Mouse (Mus musculus): ENCODE measurements around the gene Eif2ak4. TPM values are rescaled to one million over a fixed set of nuclear protein-coding genes. Genes with fewer than 3 reads are reported as not detected.

Eif2ak4 gene
- polyA plus RNA-seq, 1 experiment = 5.7 TPM

DNA sequence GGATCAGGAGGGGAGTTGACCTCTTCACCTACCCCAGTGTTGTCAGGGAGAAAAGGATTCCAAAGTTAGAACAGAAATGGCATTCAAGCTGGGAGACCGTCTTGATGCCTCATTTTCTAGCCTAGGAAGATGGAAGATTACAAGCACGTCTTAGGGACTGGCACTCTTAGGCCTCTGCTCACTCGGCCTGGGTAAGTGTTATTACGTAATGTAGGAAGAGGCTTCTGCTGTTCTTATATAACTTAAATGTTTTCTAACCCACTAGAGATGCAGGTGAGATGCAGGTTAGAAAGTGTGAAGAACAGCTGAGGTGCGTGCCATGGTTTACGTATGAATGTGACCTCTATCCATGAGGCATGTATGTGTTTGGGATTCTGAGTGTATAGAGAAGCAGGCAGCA is 39.9 kb downstream of the Eif2ak4 start:
- Histone ChIP-seq H3K27ac (replicated peaks; ENCODE audit: low read depth, low read length) (no peak overlapping the region), H3K4me3 (ENCODE audit: insufficient read depth, low read depth, low read length) (no peak overlapping the region), H3K4me1 (ENCODE audit: control insufficient read depth, insufficient read depth, insufficient read length, low read length) (no peaks in the 10 kb centered on the region)

DNA sequence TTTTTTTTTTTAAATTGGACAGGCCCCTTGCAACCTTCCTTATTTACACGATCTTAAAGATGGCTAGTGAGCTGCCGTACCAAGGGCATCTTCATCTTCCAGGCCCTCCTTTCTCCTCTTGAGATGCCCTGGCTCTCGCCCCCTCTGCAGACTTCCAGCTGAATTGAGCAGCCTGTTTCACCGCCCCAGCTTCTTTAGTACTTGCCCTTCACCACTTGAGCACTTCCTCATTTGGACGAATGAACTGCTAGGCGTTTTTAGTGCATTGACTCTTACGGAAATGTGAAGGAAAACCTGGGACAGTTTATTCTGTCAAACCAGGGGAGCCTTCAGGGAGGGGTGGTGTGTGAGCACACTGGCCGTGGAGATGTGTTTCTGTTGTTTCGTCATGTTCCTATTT is 40.9 kb downstream of the Eif2ak4 start:
- Histone ChIP-seq H3K4me1 (ENCODE audit: control insufficient read depth, insufficient read depth, insufficient read length, low read length) (no peaks in the 10 kb centered on the region), H3K27ac (replicated peaks; ENCODE audit: low read depth, low read length) (no peak overlapping the region), H3K4me3 (ENCODE audit: insufficient read depth, low read depth, low read length) (no peak overlapping the region)

DNA sequence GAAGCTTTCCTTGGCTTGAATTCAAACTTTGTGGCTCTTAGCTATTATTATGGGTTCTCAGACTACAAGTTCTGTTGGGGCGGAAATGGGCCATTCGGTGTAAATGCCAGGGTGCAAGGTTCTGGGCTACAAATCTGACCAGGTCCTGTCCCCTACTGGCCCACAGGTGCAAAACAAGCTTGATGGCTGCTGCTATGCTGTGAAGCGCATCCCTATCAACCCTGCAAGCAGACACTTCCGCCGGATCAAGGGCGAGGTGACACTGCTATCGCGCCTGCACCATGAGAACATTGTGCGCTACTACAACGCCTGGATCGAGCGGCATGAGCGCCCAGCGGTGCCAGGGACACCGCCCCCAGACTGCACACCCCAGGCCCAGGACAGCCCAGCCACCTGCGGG is 42.2 kb downstream of the Eif2ak4 start:
- Histone ChIP-seq H3K4me3 (ENCODE audit: insufficient read depth, low read depth, low read length) (no peak overlapping the region), H3K4me1 (ENCODE audit: control insufficient read depth, insufficient read depth, insufficient read length, low read length) (no peaks in the 10 kb centered on the region), H3K27ac (replicated peaks; ENCODE audit: low read depth, low read length) (no peak overlapping the region)

DNA sequence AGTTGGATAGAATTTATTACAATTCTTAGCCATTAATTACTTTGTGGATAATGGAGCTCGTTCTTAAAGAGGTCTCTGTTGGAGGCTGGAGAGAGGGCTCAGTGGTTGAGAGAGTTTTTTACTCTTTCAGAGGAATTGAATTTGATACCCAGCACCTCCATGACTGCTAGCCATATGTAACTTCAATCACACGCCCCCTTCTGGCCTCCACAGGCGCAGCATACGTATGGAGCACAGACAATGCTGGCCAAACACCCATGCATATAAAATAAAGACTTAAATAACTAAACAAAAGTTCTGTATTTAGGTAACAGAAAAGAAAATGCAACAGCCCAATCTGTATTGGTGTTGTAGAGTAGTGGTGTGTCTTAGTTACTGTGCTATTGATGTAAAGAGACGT is 43.2 kb downstream of the Eif2ak4 start:
- Histone ChIP-seq H3K4me1 (ENCODE audit: control insufficient read depth, insufficient read depth, insufficient read length, low read length) (no peaks in the 10 kb centered on the region), H3K27ac (replicated peaks; ENCODE audit: low read depth, low read length) (no peak overlapping the region), H3K4me3 (ENCODE audit: insufficient read depth, low read depth, low read length) (no peak overlapping the region)

DNA sequence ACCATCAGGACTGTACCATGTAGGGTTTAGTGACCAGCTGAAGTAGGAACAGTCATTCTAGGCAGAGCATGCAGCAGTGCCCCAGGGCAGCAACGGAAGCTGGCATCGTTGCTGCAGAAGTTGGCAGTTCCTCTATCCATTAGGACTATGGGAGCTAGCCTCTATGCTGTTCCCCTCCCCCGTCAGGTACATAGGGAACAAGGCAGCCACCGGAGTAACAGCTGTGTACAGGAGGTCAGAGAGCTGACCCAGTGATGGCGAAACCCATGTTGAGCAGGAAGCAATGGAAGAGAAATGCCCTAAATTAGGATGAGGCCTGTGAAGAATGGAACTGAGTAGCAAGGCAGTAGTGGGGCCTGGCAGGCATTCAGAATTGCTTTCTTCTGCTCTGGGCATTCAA is 53.8 kb downstream of the Eif2ak4 start:
- Histone ChIP-seq H3K4me3 (ENCODE audit: insufficient read depth, low read depth, low read length) (no peak overlapping the region), H3K4me1 (ENCODE audit: control insufficient read depth, insufficient read depth, insufficient read length, low read length) (no peaks in the 10 kb centered on the region), H3K27ac (replicated peaks; ENCODE audit: low read depth, low read length) (no peak overlapping the region)

DNA sequence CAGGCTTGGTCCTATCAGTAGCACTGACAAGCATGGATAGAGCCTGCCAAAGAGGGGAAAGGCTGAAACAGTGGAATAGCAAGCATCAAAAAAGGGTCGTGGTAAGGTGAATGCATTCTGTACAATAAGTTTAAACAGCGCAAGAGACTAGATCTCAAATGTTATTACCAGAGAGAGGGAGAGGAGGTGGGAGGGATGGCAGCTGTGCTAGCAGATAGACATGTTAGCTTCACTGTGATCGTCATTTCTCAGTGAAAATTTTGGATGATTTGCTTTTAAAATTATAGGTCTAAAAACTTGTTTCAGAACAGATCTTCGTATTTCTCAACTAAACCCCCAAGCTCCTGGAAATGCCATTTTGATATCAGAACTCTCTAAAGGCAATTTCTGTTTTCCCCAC is 54.3 kb downstream of the Eif2ak4 start:
- H3K27ac ChIP-seq (replicated peaks; ENCODE audit: low read depth, low read length) = no peak overlapping the region
- no peaks in the 10 kb centered on the region for H3K4me1 ChIP-seq (ENCODE audit: control insufficient read depth, insufficient read depth, insufficient read length, low read length)

DNA sequence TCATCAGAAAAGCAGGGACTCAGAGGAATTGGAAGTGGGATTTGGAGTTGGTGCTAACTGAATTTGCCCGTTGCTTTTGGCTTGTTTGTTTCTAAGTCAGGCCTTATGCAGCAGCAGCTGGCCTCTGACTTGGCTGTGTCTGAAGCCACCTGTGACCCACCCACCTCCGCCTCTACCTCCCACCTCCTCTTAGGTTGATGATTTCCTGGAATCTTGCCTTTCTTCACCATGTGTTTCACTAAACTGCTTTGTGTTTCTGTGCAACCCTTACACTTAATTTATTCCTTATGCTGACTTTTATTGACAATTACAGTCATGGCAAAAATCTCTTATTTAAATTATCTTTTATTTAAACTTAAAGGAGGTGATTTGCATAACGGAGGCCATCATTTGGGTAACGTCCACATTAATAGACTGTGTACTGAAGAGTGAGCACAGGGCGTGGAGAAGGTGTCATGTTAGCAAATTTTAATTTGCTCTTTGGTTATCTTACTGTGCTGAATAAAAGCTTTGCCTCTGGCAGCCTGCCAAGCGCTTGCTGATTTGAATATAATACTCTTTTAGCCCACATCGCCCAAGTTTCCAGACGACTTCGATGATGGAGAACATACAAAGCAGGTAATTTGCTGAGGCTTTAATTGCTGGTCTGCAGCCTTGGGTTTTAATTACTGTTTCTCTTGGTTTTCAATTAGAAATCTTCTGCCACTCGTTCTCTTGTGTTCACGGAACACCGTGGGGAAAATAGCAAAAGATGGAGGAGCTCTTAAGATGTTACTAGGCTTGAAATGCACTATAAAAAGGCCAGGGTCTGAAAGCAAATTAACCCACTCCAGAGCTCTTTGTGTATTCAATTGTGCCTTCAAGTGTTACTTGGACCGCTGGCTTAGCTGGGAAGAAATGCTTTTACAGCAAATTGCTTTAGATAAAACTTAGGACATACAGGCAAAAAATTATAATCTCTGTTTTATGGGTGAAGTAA is 57.6 kb downstream of the Eif2ak4 start:
- Histone ChIP-seq H3K4me1 (ENCODE audit: control insufficient read depth, insufficient read depth, insufficient read length, low read length) (no peaks in the 10 kb centered on the region), H3K27ac (replicated peaks; ENCODE audit: low read depth, low read length) (no peak overlapping the region), H3K4me3 (ENCODE audit: insufficient read depth, low read depth, low read length) (no peak overlapping the region)

More for the DNA sequence above, 54.3 kb downstream of the Eif2ak4 start:
- H3K4me3 ChIP-seq (ENCODE audit: insufficient read depth, low read depth, low read length) = no peak overlapping the region

DNA sequence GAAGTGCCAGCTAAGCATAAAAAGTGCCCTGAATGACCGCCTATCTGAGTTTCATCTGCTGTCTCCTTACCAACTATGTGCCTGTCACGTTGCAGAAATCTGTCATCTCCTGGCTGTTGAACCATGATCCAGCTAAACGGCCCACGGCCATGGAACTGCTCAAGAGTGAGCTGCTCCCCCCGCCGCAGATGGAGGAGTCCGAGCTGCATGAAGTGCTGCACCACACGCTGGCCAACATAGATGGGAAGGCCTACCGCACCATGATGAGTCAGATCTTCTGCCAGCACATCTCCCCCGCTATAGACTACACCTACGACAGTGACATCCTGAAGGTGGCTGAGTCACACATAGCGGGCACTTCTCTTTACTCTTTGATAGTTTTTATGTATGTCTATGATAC is 59.8 kb downstream of the Eif2ak4 start:
- Histone ChIP-seq H3K4me3 (ENCODE audit: insufficient read depth, low read depth, low read length) (no peak overlapping the region), H3K27ac (replicated peaks; ENCODE audit: low read depth, low read length) (no peak overlapping the region), H3K4me1 (ENCODE audit: control insufficient read depth, insufficient read depth, insufficient read length, low read length) (no peaks in the 10 kb centered on the region)

DNA sequence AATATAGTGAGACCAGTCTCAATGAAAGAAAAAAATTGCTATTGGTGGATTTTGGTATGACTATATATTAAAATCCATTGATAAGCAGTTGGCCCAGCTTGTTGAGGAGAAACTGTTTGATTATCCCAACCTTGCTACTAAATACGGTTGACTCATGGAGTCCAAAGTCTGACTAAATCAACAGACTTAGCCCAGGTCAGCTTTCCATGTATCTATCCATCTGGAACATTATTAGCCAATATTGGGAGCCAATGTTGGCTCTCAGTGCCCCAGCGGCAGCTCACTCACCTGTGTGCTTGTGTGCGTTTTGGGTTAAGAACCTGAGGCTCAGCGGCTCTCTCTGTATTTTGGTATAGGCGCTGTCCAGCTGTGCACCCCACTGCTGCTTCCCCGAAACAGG is 62.6 kb downstream of the Eif2ak4 start:
- no peak overlapping the region for H3K27ac ChIP-seq (replicated peaks; ENCODE audit: low read depth, low read length)
- no peaks in the 10 kb centered on the region for H3K4me1 ChIP-seq (ENCODE audit: control insufficient read depth, insufficient read depth, insufficient read length, low read length)
- no peak overlapping the region for H3K4me3 ChIP-seq (ENCODE audit: insufficient read depth, low read depth, low read length)

DNA sequence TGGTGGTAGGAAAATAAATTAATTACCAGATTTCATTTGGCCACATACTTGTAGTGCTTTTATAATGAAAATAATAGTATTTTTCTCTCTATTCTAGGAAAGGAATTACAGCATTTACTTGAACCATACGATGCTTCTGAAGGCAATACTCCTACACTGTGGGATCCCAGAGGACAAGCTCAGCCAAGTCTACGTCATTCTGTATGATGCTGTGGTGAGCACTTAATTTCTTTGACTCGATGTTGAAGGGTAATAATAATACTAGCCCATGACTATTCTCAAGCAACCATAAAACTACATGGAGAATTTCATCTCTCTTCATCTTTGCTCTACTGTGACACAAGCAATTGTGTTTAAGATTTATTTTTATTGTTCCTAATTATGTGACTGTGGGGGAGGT is 68.6 kb downstream of the Eif2ak4 start:
- H3K4me3 ChIP-seq (ENCODE audit: insufficient read depth, low read depth, low read length) = no peak overlapping the region
- no peaks in the 10 kb centered on the region for H3K4me1 ChIP-seq (ENCODE audit: control insufficient read depth, insufficient read depth, insufficient read length, low read length)
- no peak overlapping the region for H3K27ac ChIP-seq (replicated peaks; ENCODE audit: low read depth, low read length)

DNA sequence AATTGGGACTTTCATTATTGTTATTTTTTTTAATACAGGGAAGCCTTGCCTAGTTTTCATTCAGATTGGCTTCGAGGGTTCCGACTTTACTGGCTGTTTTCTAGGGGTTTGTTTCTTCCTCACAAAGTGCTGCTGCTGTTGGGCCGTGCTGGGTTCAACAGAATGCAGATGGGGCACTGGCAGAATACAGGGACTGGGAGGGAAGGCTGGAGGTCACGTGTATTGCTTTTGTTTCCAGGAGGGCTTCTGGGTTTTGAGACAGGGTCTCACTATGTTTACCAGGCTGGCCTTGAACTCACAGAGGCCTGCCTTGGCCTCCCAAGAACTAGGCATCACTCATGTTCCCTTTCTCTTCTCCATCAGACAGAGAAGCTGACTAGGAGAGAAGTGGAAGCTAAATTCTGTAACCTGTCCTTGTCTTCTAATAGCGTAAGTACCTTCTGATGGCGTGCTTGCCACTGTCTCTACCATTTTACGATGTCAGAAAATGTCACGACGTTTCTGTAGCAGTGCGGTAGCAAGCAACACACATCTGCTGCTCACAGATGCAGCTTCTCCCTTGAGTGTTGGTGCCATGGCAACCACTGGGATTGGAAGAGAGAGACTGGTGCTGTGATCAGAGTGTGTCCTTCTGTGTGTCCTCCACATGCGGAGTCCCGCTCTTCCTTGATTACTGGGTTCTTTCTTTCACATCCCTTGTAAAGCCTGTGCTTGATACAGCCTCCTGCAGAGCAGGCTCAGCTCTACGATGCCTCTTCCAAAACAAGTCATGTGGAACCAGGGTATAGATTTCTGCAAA is 69.2 kb downstream of the Eif2ak4 start:
- Histone ChIP-seq H3K4me3 (ENCODE audit: insufficient read depth, low read depth, low read length) (no peak overlapping the region), H3K4me1 (ENCODE audit: control insufficient read depth, insufficient read depth, insufficient read length, low read length) (no peaks in the 10 kb centered on the region), H3K27ac (replicated peaks; ENCODE audit: low read depth, low read length) (no peak overlapping the region)

DNA sequence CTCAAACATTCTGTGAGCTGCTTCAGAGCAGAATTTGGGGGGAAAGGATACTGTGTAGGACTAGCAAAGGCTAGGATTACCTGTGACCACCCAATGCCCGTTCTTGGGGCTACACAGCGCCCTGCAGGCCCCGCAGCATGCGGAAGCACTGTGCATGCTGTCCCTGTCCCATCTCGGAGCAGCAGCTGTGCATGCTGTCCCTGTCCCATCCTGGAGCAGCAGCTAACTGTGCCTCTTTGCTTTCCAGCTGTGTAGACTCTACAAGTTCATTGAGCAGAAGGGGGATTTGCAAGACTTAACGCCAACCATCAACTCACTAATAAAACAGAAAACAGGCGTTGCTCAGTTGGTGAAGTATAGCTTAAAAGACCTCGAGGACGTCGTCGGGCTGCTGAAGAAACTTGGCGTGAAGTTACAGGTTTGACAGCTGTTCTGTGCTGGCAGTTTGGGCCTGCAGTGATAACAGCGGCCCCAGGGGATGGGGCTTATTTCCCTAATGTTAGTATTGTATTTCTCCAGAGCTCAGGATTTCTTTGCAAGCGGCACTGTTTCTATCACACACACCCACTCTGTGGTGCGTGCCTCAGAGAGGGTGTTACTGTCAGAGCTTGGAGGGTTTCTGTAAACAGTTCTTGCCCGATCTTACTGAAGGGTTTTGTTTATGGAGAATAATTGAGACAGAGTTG is 73.2 kb downstream of the Eif2ak4 start:
- no peak overlapping the region for H3K27ac ChIP-seq (replicated peaks; ENCODE audit: low read depth, low read length)
- H3K4me3 ChIP-seq (ENCODE audit: insufficient read depth, low read depth, low read length) = no peak overlapping the region
- peaks cover 4% of the 10 kb centered on the region; the same call in 1 of the 2 replicates for H3K4me1 ChIP-seq (ENCODE audit: control insufficient read depth, insufficient read depth, insufficient read length, low read length)

DNA sequence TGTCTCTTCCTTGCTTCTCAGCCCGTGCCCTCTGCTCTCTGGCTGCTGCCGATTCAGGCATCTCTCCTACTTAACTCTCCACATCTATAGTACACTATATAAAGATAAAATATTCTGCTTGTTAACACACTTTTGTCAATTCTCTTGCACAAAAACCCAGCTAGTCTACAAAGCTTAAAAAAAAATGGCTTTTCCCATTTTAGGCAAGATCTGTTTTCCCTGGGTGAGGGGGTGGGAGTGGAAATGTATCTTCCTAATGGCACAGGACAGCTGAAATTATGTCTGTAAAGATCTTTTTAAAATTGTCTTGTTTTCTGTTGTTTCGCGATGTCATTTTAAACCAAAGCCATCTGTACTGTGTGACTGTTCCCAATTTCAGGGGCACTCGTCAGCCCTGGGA is 75.1 kb downstream of the Eif2ak4 start:
- peaks cover 4% of the 10 kb centered on the region; the same call in 1 of the 2 replicates for H3K4me1 ChIP-seq (ENCODE audit: control insufficient read depth, insufficient read depth, insufficient read length, low read length)
- no peak overlapping the region for H3K4me3 ChIP-seq (ENCODE audit: insufficient read depth, low read depth, low read length)
- H3K27ac ChIP-seq (replicated peaks; ENCODE audit: low read depth, low read length) = no peak overlapping the region

DNA sequence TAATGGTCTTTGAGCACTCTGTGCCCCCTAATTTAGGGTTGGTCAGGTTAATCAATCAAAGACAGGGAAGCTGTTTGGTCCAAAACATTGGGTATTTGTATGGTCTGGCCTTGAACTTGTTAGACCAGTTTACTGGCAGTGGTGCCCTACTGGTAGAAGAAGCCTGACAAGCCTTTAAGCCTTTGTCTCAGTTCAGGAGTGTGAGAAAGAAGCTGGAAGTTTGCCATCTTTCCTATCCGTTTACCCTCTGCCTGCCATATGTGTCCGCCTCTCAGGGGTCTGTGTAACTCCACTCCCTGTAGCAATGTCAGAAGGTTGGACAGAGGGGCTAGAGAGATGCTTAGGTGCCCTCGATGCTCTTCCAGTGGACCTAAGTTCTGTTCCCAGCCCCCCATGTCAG is 76.0 kb downstream of the Eif2ak4 start:
- no peak overlapping the region for H3K4me3 ChIP-seq (ENCODE audit: insufficient read depth, low read depth, low read length)
- H3K4me1 ChIP-seq (ENCODE audit: control insufficient read depth, insufficient read depth, insufficient read length, low read length) = peaks cover 4% of the 10 kb centered on the region; the same call in 1 of the 2 replicates

DNA sequence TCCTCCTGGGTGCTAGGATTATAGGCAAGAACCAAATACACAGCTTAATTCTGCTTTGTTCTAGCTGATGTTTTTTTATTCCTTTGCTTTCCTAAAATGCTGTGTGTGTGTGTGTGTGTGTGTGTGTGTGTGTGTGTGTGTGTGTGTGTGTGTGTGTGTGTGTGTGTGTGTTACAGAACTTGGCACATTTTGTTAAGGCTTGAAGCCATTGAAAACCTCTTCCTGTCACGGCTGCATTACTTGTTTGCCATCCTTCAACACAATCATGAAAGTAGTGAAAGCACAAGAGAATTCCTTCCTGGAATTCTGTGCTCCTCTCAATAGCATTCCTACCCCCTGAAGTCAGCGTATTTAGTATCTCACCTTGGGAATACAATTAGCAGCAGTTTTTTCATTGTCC is 77.5 kb downstream of the Eif2ak4 start:
- no peak overlapping the region for H3K4me3 ChIP-seq (ENCODE audit: insufficient read depth, low read depth, low read length)
- H3K4me1 ChIP-seq (ENCODE audit: control insufficient read depth, insufficient read depth, insufficient read length, low read length) = peaks cover 4% of the 10 kb centered on the region; the same call in 1 of the 2 replicates
- peak overlapping the region; percentile 73 for H3K27ac ChIP-seq (replicated peaks; ENCODE audit: low read depth, low read length)

More for the DNA sequence above, 76.0 kb downstream of the Eif2ak4 start:
- no peak overlapping the region for H3K27ac ChIP-seq (replicated peaks; ENCODE audit: low read depth, low read length)

Measured in brown adipose tissue, adult 24 weeks (tissue).